8 mouse cellular contexts compared by ENCODE assay signal in the genomic region with DNA sequence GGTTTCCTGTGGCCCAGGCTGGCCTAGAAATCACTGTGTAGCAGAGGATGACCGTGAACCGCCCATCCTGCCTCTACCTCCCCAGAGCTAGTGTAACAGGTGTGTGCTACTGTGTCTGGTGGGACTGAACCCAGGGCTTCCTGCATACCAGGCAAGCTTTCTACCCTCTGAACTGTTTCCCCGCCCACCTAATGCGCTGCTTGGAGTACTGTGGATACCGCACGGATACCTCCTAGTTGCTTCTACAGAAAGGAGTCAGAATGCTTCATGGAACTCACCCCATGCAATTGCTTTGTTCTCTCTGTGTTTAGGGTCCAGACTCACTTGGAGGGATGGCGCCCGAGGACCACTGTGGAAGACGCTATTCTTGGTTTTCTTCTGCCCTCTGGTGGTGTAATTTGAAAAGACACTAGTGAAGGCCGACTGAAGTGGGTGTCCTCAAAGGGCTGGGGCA. TPM values are rescaled to one million over a fixed set of nuclear protein-coding genes. Genes with fewer than 3 reads are reported as not detected.
A peak's percentile ranks its signal among the peaks of the same experiment; 100 is the strongest.
DNase-seq lines count a peak whose midpoint lies in the region; ATAC-seq lines count a peak whose summit lies in the region.

No protein-coding gene starts in this region.

- no peak overlapping the region for H3K4me3 ChIP-seq in kidney, embryonic 15.5 days (replicated peaks)
- H3K4me3 ChIP-seq in limb, embryonic 15.5 days, result no peak overlapping the region
- no peak overlapping the region for H3K4me3 ChIP-seq in neural tube, embryonic 11.5 days (ENCODE audit: low read depth, low read length)

- H3K4me2 ChIP-seq in kidney, embryonic 15.5 days, result peak overlapping the region; percentile 33; the same call in 1 of the 2 replicates
- peak overlapping the region; percentile 29 for H3K4me2 ChIP-seq in limb, embryonic 15.5 days
- no peak overlapping the region for H3K4me2 ChIP-seq in neural tube, embryonic 11.5 days (ENCODE audit: low read depth)

- H3K27me3 ChIP-seq in kidney, embryonic 15.5 days, result peaks cover 14% of the 10 kb centered on the region; the same call in 1 of the 2 replicates
- H3K27me3 ChIP-seq in limb, embryonic 15.5 days, result no peaks in the 10 kb centered on the region
- H3K27me3 ChIP-seq in neural tube, embryonic 11.5 days (ENCODE audit: control insufficient read depth, insufficient read depth, low read length), result no peaks in the 10 kb centered on the region

- H3K4me1 ChIP-seq in kidney, embryonic 15.5 days, result peaks cover 7% of the 10 kb centered on the region
- H3K4me1 ChIP-seq in limb, embryonic 15.5 days, result peaks cover 13% of the 10 kb centered on the region
- no peaks in the 10 kb centered on the region for H3K4me1 ChIP-seq in neural tube, embryonic 11.5 days (ENCODE audit: control insufficient read depth, insufficient read depth, low read length)

- no peak overlapping the region for H3K27ac ChIP-seq in kidney, embryonic 15.5 days
- no peak overlapping the region for H3K27ac ChIP-seq in limb, embryonic 15.5 days
- no peak overlapping the region for H3K27ac ChIP-seq in neural tube, embryonic 11.5 days (ENCODE audit: low read depth, low read length)

- DNase-seq in heart, adult 18-20 months, result peak; percentile 30 to 81
- DNase-seq in heart, adult 11 months, result no peak
- DNase-seq in cerebellum, postnatal 25 days, result peak; percentile 24 to 62
- peak; percentile 43 for DNase-seq in heart, adult 8-10 months (ENCODE audit: low spot score)
- peak; percentile 75 for DNase-seq in neural tube, embryonic 11.5 days (ENCODE audit: low spot score)

- peak; percentile 33 for ATAC-seq in kidney, embryonic 15.5 days (replicated peaks; ENCODE audit: low FRiP score)
- 0 out of 2 replicates have a peak, but pooled peaks have one; percentile 32 for ATAC-seq in limb, embryonic 15.5 days (ENCODE audit: insufficient number of reproducible peaks, low FRiP score, low TSS enrichment, low read depth)
- ATAC-seq in neural tube, embryonic 11.5 days (ENCODE audit: insufficient read depth, low FRiP score, low TSS enrichment), result peak; percentile 77
- ATAC-seq in CD4-positive, CD25-positive, alpha-beta regulatory T cell, adult 4 months, result no peak

- H3K36me3 ChIP-seq in kidney, embryonic 15.5 days, result no peaks in the 10 kb centered on the region
- no peaks in the 10 kb centered on the region for H3K36me3 ChIP-seq in limb, embryonic 15.5 days
- H3K36me3 ChIP-seq in neural tube, embryonic 11.5 days (ENCODE audit: control insufficient read depth, insufficient read depth, low read length), result no peaks in the 10 kb centered on the region

- H3K9ac ChIP-seq in kidney, embryonic 15.5 days, result no peak overlapping the region
- H3K9ac ChIP-seq in limb, embryonic 15.5 days, result no peak overlapping the region
- H3K9ac ChIP-seq in neural tube, embryonic 11.5 days (ENCODE audit: low read length), result no peak overlapping the region

- no peaks in the 10 kb centered on the region for H3K9me3 ChIP-seq in kidney, embryonic 15.5 days (replicated peaks)
- no peaks in the 10 kb centered on the region for H3K9me3 ChIP-seq in limb, embryonic 15.5 days
- H3K9me3 ChIP-seq in neural tube, embryonic 11.5 days (ENCODE audit: control insufficient read depth, low read length), result no peaks in the 10 kb centered on the region

- WGBS in kidney, embryonic 15.5 days, result 23% methylated on average over 10 of the region's 10 CpGs
- 19% methylated on average over 10 of the region's 10 CpGs for WGBS in limb, embryonic 15.5 days
- WGBS in neural tube, embryonic 11.5 days, result 21% methylated on average over 10 of the region's 10 CpGs

RNA-seq across cellular contexts. Expression of a gene that starts 30.1 kb away (rescaled TPM):
- total RNA-seq in heart, adult 18-20 months (2021), result 1 to 10 TPM; 1.0 to 1.2 TPM
- 1 to 10 TPM in 2 of 4 experiments, under 1 TPM in 2; 0.80 to 1.5 (median 0.99) TPM for total RNA-seq in heart, adult 8-10 months (2022)
- polyA plus RNA-seq in kidney, embryonic 15.5 days (2015; fragmentation: Nextera tagmentation; extraction: Ambion mirVana), result 4.8 and 6.5 TPM in 2 replicates
- polyA plus RNA-seq in limb, embryonic 15.5 days (2015; fragmentation: Nextera tagmentation; extraction: Ambion mirVana), result 14.5 and 15.7 TPM in 2 replicates
- polyA plus RNA-seq in neural tube, embryonic 11.5 days (2014; fragmentation: Nextera tagmentation; extraction: Ambion mirVana), result 10.3 and 12.2 TPM in 2 replicates
- polyA plus RNA-seq in CD4-positive, CD25-positive, alpha-beta regulatory T cell, adult 4 months (2017; shearing (Covaris generic)), result not detected
